ENCODE assay signal across 13 mouse cellular contexts in the genomic region with DNA sequence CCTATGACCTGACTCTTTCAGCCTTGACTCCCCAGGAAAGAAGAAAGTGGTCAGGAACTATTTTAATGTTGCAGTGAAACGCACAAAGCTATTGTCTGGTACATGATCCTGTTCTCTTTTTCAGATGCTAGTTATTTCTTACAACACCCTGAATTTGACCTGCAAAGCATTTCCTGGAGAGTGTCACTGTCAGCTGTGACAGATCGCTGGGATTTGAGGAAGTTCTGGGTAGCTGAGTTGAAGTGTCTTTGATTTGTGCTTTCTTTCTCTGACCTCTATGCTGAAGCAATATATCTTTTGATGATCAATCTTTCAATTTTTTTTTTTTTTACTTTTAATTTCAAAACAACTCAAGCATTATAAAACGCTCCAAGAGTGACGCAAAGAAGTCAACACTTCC. TPM values are rescaled to one million over a fixed set of nuclear protein-coding genes. Genes with fewer than 3 reads are reported as not detected.
DNase-seq lines count a peak whose midpoint lies in the region; ATAC-seq lines count a peak whose summit lies in the region.
"Had no signal": no experiment of that assay in that cellular context is flagged by ENCODE, and none has a peak within 500 bp of the region (broad histone marks: within the 10 kb centered on the region; RNA-seq: fewer than 3 reads in every experiment).

No protein-coding gene starts in this region.

- no peaks in the 10 kb centered on the region for H3K36me3 ChIP-seq in splenic B cell, adult 2 months (ENCODE audit: control insufficient read depth, insufficient read depth, low read length, poor library complexity, severe bottlenecking)
- H3K36me3 ChIP-seq: hindbrain, embryonic 10.5 days; limb, embryonic 13.5 days; liver, embryonic 15.5 days had no signal

- DNase-seq in kidney, adult 18-20 months, result peak; percentile 11
- no peak for DNase-seq in kidney, adult 11 months
- DNase-seq in lung, postnatal 25 days (ENCODE audit: low spot score), result peak; percentile 23
- DNase-seq in lung, postnatal 10 days, result no peak
- DNase-seq in splenic B cell, adult 2 months (ENCODE audit: low read depth, low spot score), result peak; percentile 44
- no peak for DNase-seq in T-cell, adult 2 months (ENCODE audit: low spot score)
- DNase-seq: cerebellum, adult 18-20 months; thymus, postnatal 25 days had no signal

- no peaks in the 10 kb centered on the region for H3K27me3 ChIP-seq in splenic B cell, adult 2 months (ENCODE audit: control insufficient read depth, insufficient read depth, low read length, poor library complexity, severe bottlenecking)
- H3K27me3 ChIP-seq: forebrain, embryonic 13.5 days; limb, embryonic 13.5 days; liver, embryonic 15.5 days had no signal

- ATAC-seq in hematopoietic stem cell, adult 5-6 weeks (replicated peaks in 1 of 2; ENCODE audit: insufficient read depth in 1 of 2, low FRiP score in 2 of 2, low TSS enrichment in 1 of 2, low read depth in 1 of 2, poor library complexity in 2 of 2, severe bottlenecking in 2 of 2), result peak; percentile 71 to 72
- ATAC-seq: forebrain, embryonic 13.5 days had no signal

RNA-seq across cellular contexts. Expression of a gene that starts 39.0 kb away (rescaled TPM):
- total RNA-seq in hematopoietic stem cell, adult 5-6 weeks (2017), result 82.0 and 84.7 TPM in 2 replicates

Comparison
In these comparisons a context has a peak if more than half of its experiments do, and no peak if none do; other contexts are left out.
1. DNase-seq: peak in kidney, adult 18-20 months (single experiment), lung, postnatal 25 days (single experiment) and splenic B cell, adult 2 months (single experiment); none in kidney, adult 11 months (single experiment), lung, postnatal 10 days (single experiment) and T-cell, adult 2 months (single experiment).